Mouse (Mus musculus): ENCODE measurements around the gene Flvcr2.

The Flvcr2 gene

DNA sequence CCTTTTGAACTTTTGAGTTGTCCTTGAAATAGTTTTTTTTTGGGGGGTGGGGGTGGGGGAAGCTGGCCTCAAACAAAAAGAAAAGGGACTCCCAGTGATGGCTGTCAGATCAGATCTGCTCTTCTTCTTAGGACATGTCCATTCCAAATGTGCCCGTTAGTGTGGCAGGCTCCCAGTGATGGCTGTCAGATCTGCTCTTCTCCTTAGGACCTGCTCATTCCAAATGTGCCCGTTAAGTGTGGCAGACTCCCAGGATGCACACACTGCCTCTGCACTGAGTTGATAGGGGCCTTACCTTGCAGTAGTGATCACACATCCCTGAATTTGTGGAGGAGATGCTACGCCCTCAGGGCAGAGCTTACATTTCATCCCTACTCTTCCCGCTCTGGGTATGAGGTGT is 45.8 kb downstream of the Flvcr2 start:
- H3K4me3 ChIP-seq (replicated peaks; ENCODE audit: low read length), result no peak overlapping the region
- H3K4me1 ChIP-seq (replicated peaks; ENCODE audit: low read depth, low read length), result no peaks in the 10 kb centered on the region
- H3K36me3 ChIP-seq (ENCODE audit: insufficient read depth, low read length), result no peaks in the 10 kb centered on the region
- TF ChIP-seq CTCF (conservative IDR thresholded peaks at IDR 0.05; ENCODE audit: low read length), result no peak
- no peak for TF ChIP-seq NANOG (IDR thresholded peaks at IDR 0.05; ENCODE audit: borderline replicate concordance, low read length)
- no peak for TF ChIP-seq POU5F1 (IDR thresholded peaks at IDR 0.05; ENCODE audit: borderline replicate concordance, low read length)
- H3K9me3 ChIP-seq (ENCODE audit: low read length), result 0 out of 2 replicates have a peak, but pooled peaks cover 4% of the 10 kb centered on the region
- H3K27me3 ChIP-seq (ENCODE audit: insufficient read depth, low read length), result no peaks in the 10 kb centered on the region; the same call in none of the 2 replicates

DNA sequence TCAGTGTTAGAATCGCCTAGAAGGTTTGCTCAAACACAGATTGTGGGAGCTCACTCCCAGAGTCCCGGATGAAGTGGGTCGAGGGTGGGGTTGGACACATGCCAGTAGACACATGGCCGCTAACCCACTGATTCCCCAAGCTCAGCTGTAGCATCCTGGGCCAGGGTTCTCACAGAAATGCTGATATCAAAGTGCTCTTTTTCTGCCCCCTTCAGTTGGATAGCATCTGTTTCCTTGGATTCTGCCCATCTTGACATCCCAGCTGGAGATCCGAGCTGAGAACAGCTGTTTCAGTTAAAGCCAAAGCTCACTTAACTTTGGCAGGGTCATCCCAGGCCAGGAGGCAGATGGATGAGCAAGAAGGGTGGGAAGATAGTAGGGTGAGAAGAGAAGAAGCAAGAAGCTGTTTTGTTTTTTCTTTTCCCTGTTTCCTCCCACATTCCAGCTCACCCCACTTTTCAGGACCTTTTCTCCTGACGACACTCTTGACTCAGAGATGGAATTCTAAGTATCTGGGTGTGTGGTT is 46.5 kb downstream of the Flvcr2 start:
- H3K27me3 ChIP-seq (ENCODE audit: insufficient read depth, low read length), result no peaks in the 10 kb centered on the region; the same call in none of the 2 replicates
- TF ChIP-seq POU5F1 (IDR thresholded peaks at IDR 0.05; ENCODE audit: borderline replicate concordance, low read length) (no peak), CTCF (conservative IDR thresholded peaks at IDR 0.05; ENCODE audit: low read length) (no peak), NANOG (IDR thresholded peaks at IDR 0.05; ENCODE audit: borderline replicate concordance, low read length) (no peak)
- H3K4me1 ChIP-seq (replicated peaks; ENCODE audit: low read depth, low read length), result no peaks in the 10 kb centered on the region
- no peaks in the 10 kb centered on the region for H3K36me3 ChIP-seq (ENCODE audit: insufficient read depth, low read length)
- no peak overlapping the region for H3K4me3 ChIP-seq (replicated peaks; ENCODE audit: low read length)
- H3K9me3 ChIP-seq (ENCODE audit: low read length), result 0 out of 2 replicates have a peak, but pooled peaks cover 4% of the 10 kb centered on the region

DNA sequence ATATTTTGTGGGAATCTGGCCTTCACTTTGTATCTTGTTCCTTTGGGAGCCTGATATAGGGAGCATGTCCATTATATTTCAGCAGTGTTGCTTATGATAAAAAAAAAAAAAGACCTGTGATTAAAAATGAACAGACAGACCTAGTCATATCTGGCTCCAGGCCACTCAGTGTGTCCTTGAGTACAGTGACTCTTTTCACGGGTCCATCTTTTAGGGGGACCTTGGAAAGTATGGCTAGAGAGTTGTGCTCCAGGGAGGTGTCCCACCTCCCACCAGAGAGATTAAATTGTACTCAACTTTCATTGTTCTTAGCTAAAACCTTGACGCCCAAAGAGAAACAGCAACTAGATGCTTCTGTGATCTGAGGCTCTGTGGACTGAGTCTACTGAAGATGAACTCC is 47.8 kb downstream of the Flvcr2 start:
- TF ChIP-seq CTCF (conservative IDR thresholded peaks at IDR 0.05; ENCODE audit: low read length), result no peak
- no peak for TF ChIP-seq POU5F1 (IDR thresholded peaks at IDR 0.05; ENCODE audit: borderline replicate concordance, low read length)
- no peak for TF ChIP-seq NANOG (IDR thresholded peaks at IDR 0.05; ENCODE audit: borderline replicate concordance, low read length)
- H3K36me3 ChIP-seq (ENCODE audit: insufficient read depth, low read length), result no peaks in the 10 kb centered on the region
- no peaks in the 10 kb centered on the region for H3K4me1 ChIP-seq (replicated peaks; ENCODE audit: low read depth, low read length)

GRCm38 (mm10) chr12:85795551-85795950 is 49.2 kb downstream of the Flvcr2 start:
- H3K4me3 ChIP-seq (replicated peaks; ENCODE audit: low read length), result no peak overlapping the region
- TF ChIP-seq NANOG (IDR thresholded peaks at IDR 0.05; ENCODE audit: borderline replicate concordance, low read length) (no peak), POU5F1 (IDR thresholded peaks at IDR 0.05; ENCODE audit: borderline replicate concordance, low read length) (no peak), CTCF (conservative IDR thresholded peaks at IDR 0.05; ENCODE audit: low read length) (no peak)
- no peaks in the 10 kb centered on the region for H3K4me1 ChIP-seq (replicated peaks; ENCODE audit: low read depth, low read length)
- no peaks in the 10 kb centered on the region; the same call in none of the 2 replicates for H3K27me3 ChIP-seq (ENCODE audit: insufficient read depth, low read length)
- no peaks in the 10 kb centered on the region for H3K36me3 ChIP-seq (ENCODE audit: insufficient read depth, low read length)
- no peaks in the 10 kb centered on the region for H3K9me3 ChIP-seq (ENCODE audit: low read length)

More for the DNA sequence above, 47.8 kb downstream of the Flvcr2 start:
- Histone ChIP-seq H3K27me3 (ENCODE audit: insufficient read depth, low read length) (no peaks in the 10 kb centered on the region; the same call in none of the 2 replicates), H3K4me3 (replicated peaks; ENCODE audit: low read length) (no peak overlapping the region), H3K9me3 (ENCODE audit: low read length) (0 out of 2 replicates have a peak, but pooled peaks cover 4% of the 10 kb centered on the region)

DNA sequence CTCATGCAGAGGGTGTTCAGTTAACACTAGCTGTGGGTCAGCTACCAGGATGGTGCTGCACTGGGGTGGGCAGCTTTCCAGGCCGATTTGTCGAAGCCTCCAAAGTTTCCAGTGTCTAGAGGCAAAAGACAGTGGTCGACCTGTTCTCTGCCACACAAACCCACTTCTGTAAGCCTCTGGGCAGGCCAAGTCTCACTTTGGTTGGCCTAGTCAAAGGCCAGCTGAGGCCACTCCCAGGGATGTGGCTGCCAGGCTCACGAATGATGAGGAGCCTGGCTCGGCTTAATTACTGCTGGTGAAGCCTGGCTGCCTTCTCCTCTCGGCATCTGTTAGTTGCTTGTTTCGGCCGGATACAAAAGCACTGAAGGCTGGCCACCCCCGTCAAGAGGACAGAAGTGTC is 53.7 kb downstream of the Flvcr2 start:
- Histone ChIP-seq H3K9me3 (ENCODE audit: low read length) (no peaks in the 10 kb centered on the region), H3K27me3 (ENCODE audit: insufficient read depth, low read length) (peaks cover 2% of the 10 kb centered on the region), H3K4me1 (replicated peaks; ENCODE audit: low read depth, low read length) (no peaks in the 10 kb centered on the region), H3K36me3 (ENCODE audit: insufficient read depth, low read length) (no peaks in the 10 kb centered on the region), H3K4me3 (replicated peaks; ENCODE audit: low read length) (no peak overlapping the region)
- TF ChIP-seq CTCF (conservative IDR thresholded peaks at IDR 0.05; ENCODE audit: low read length) (no peak), POU5F1 (IDR thresholded peaks at IDR 0.05; ENCODE audit: borderline replicate concordance, low read length) (no peak), NANOG (IDR thresholded peaks at IDR 0.05; ENCODE audit: borderline replicate concordance, low read length) (no peak)

DNA sequence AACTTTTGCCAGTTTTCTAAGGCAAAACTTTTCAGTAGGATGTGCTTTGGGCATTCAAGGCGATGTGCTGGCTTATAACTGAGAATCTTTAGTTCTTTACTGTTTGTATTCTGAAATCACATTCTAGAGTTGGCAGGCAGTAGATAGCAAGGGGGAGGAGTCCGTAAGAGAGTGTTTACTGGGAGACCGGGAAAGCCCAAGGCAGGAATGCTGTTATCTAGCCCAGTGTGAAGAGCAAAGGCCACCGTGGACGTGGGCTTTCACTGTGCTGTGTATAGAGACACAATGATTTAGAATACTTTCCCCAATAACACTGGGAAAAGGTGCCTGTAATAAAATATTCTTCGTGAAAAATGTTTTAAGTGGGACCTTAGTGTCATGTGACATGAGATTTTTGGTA is 63.4 kb downstream of the Flvcr2 start:
- no peak for TF ChIP-seq POU5F1 (IDR thresholded peaks at IDR 0.05; ENCODE audit: borderline replicate concordance, low read length)
- no peak for TF ChIP-seq CTCF (conservative IDR thresholded peaks at IDR 0.05; ENCODE audit: low read length)
- TF ChIP-seq NANOG (IDR thresholded peaks at IDR 0.05; ENCODE audit: borderline replicate concordance, low read length), result no peak

GRCm38 (mm10) chr12:85810959-85811358 is 64.6 kb downstream of the Flvcr2 start:
- Histone ChIP-seq H3K4me1 (replicated peaks; ENCODE audit: low read depth, low read length) (peaks cover 55% of the 10 kb centered on the region), H3K36me3 (ENCODE audit: insufficient read depth, low read length) (peaks cover 57% of the 10 kb centered on the region), H3K27me3 (ENCODE audit: insufficient read depth, low read length) (no peaks in the 10 kb centered on the region), H3K9me3 (ENCODE audit: low read length) (peaks cover 13% of the 10 kb centered on the region), H3K4me3 (replicated peaks; ENCODE audit: low read length) (no peak overlapping the region)
- TF ChIP-seq POU5F1 (IDR thresholded peaks at IDR 0.05; ENCODE audit: borderline replicate concordance, low read length) (no peak), CTCF (conservative IDR thresholded peaks at IDR 0.05; ENCODE audit: low read length) (no peak), NANOG (IDR thresholded peaks at IDR 0.05; ENCODE audit: borderline replicate concordance, low read length) (no peak)

More for the DNA sequence above, 63.4 kb downstream of the Flvcr2 start:
- H3K4me3 ChIP-seq (replicated peaks; ENCODE audit: low read length), result no peak overlapping the region
- H3K27me3 ChIP-seq (ENCODE audit: insufficient read depth, low read length), result no peaks in the 10 kb centered on the region
- H3K36me3 ChIP-seq (ENCODE audit: insufficient read depth, low read length), result peaks cover 44% of the 10 kb centered on the region
- peaks cover 13% of the 10 kb centered on the region for H3K9me3 ChIP-seq (ENCODE audit: low read length)
- H3K4me1 ChIP-seq (replicated peaks; ENCODE audit: low read depth, low read length), result peaks cover 50% of the 10 kb centered on the region

GRCm38 (mm10) chr12:85811676-85812075 is 65.3 kb downstream of the Flvcr2 start:
- Histone ChIP-seq H3K4me3 (replicated peaks; ENCODE audit: low read length) (no peak overlapping the region), H3K9me3 (ENCODE audit: low read length) (peaks cover 10% of the 10 kb centered on the region), H3K4me1 (replicated peaks; ENCODE audit: low read depth, low read length) (peaks cover 55% of the 10 kb centered on the region), H3K36me3 (ENCODE audit: insufficient read depth, low read length) (peaks cover 64% of the 10 kb centered on the region), H3K27me3 (ENCODE audit: insufficient read depth, low read length) (no peaks in the 10 kb centered on the region)
- TF ChIP-seq POU5F1 (IDR thresholded peaks at IDR 0.05; ENCODE audit: borderline replicate concordance, low read length) (no peak), NANOG (IDR thresholded peaks at IDR 0.05; ENCODE audit: borderline replicate concordance, low read length) (no peak), CTCF (conservative IDR thresholded peaks at IDR 0.05; ENCODE audit: low read length) (no peak)

DNA sequence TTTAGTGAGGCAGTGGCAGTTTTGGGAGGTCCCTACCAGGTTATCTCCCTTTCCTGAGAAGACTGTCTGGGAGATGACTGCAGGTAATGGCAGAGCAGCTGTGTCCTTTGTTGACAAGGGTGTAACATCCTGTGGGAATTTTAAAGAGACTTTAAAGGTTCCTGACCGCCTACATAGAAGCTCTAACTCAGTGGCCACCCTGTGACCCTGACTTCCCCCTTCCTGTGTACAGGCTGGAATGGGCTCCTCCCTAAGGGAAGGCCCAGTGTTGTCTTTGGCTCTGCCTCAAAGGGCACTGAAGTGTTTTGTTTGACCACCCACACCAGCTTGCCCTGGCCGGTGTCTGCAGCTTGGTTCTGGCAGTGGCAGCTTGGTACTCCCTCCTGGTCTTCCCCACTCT is 67.3 kb downstream of the Flvcr2 start:
- TF ChIP-seq CTCF (conservative IDR thresholded peaks at IDR 0.05; ENCODE audit: low read length), result no peak
- no peak for TF ChIP-seq NANOG (IDR thresholded peaks at IDR 0.05; ENCODE audit: borderline replicate concordance, low read length)
- no peak for TF ChIP-seq POU5F1 (IDR thresholded peaks at IDR 0.05; ENCODE audit: borderline replicate concordance, low read length)
- Histone ChIP-seq H3K4me3 (replicated peaks; ENCODE audit: low read length) (no peak overlapping the region), H3K9me3 (ENCODE audit: low read length) (no peaks in the 10 kb centered on the region), H3K4me1 (replicated peaks; ENCODE audit: low read depth, low read length) (peaks cover 59% of the 10 kb centered on the region), H3K27me3 (ENCODE audit: insufficient read depth, low read length) (no peaks in the 10 kb centered on the region), H3K36me3 (ENCODE audit: insufficient read depth, low read length) (peaks cover 83% of the 10 kb centered on the region)
